Mouse (Mus musculus) thymus, adult 2 months (tissue): ENCODE data around the gene Fndc11. TPM values are rescaled to one million over a fixed set of nuclear protein-coding genes. Genes with fewer than 3 reads are reported as not detected.
"Not testable (repeated sequence)": the region's sequence is repeated elsewhere in the genome, so short reads cannot be mapped to it uniquely, and the experiment has no call there.

Experiments used
- DNase-seq: peaks from one replicate; pipeline ENCODE4 v3.0.0; 2021
- H3K27ac ChIP-seq: fragments of 200-500 bp; 2 replicates; pipeline ENCODE4 v1.5.1; 2012; ENCODE audit warnings: low read length, control low read depth; ENCODE audit not compliant: control insufficient read depth, insufficient read depth
- H3K27me3 ChIP-seq: fragments of 200-500 bp; 2 replicates; pipeline ENCODE4 v1.6.1; 2012; ENCODE audit warnings: mild to moderate bottlenecking, low read length, moderate library complexity, mixed read lengths; ENCODE audit not compliant: control insufficient read depth, insufficient read depth
- H3K36me3 ChIP-seq: fragments of 200-500 bp; 2 replicates; pipeline ENCODE4 v1.6.1; 2012; ENCODE audit warnings: mild to moderate bottlenecking, low read length, moderate library complexity; ENCODE audit not compliant: control insufficient read depth, insufficient read depth
- H3K4me1 ChIP-seq: fragments of 200-500 bp; replicated peaks from 2 replicates; pipeline ENCODE4 v1.6.1; 2012; ENCODE audit warnings: low read length; ENCODE audit not compliant: control insufficient read depth, insufficient read depth
- H3K4me3 ChIP-seq: fragments of 200-500 bp; 2 replicates; pipeline ENCODE4 v1.5.1; 2012; ENCODE audit warnings: mild to moderate bottlenecking, low read length, control low read depth, moderate library complexity; ENCODE audit not compliant: control insufficient read depth, insufficient read depth
- CTCF ChIP-seq: fragments of 200-500 bp; IDR thresholded peaks from 2 replicates; pipeline ENCODE4 v1.5.1; 2012; ENCODE audit warnings: mild to moderate bottlenecking, control low read depth, low read length, moderate library complexity, borderline replicate concordance; ENCODE audit not compliant: control insufficient read depth, poor library complexity, insufficient read depth; ENCODE audit errors: extremely low read depth
- POLR2A ChIP-seq: fragments of 200-500 bp; IDR thresholded peaks from 2 replicates; pipeline ENCODE4 v1.6.1; 2012; ENCODE audit warnings: mild to moderate bottlenecking, low read length, control low read depth, moderate library complexity; ENCODE audit not compliant: control insufficient read depth, poor library complexity, insufficient read depth; ENCODE audit errors: extremely low read depth
- WGBS: fragments of 180-500 bp; shearing (Covaris S2); methylation state at CpG from one replicate; pipeline ENCODE4 v1.1.7; 2018; 5-methylcytosine and 5-hydroxymethylcytosine counted together
- polyA plus RNA-seq: library from polyadenylated mRNA; depleted of rRNA; stranded (reverse); fragments of >200 nt; gene quantifications from 2 replicates; pipeline ENCODE4 v1.2.3, GENCODE M21; 2012

Gene Fndc11
- polyA plus RNA-seq, 1 experiment: 0.85 TPM

GRCm38 (mm10) chr2:181188681-181189080, 31.1 kb upstream of the Fndc11 start:
- 67% methylated on average over 2 of the region's 2 CpGs for WGBS
- peak; percentile 22 for DNase-seq
- H3K4me3 ChIP-seq: no peak overlapping the region

GRCm38 (mm10) chr2:181189321-181189720, 30.5 kb upstream of the Fndc11 start:
- 88% methylated on average over 1 of the region's 1 CpGs for WGBS
- Histone ChIP-seq H3K27me3 (no peaks in the 10 kb centered on the region), H3K36me3 (no peaks in the 10 kb centered on the region), H3K27ac (no peak overlapping the region), H3K4me1 (peaks cover 14% of the 10 kb centered on the region), H3K4me3 (no peak overlapping the region)
- TF ChIP-seq CTCF: no peak
- no peak for TF ChIP-seq POLR2A
- DNase-seq: peak; percentile 4

More at GRCm38 (mm10) chr2:181188681-181189080, 31.1 kb upstream of the Fndc11 start:
- no peaks in the 10 kb centered on the region for H3K36me3 ChIP-seq
- H3K27me3 ChIP-seq: no peaks in the 10 kb centered on the region
- peak overlapping the region; percentile 44; the same call in 1 of the 2 replicates for H3K27ac ChIP-seq
- TF ChIP-seq POLR2A: no peak
- peaks cover 14% of the 10 kb centered on the region for H3K4me1 ChIP-seq

GRCm38 (mm10) chr2:181191385-181191784, 28.4 kb upstream of the Fndc11 start:
- not testable (repeated sequence) for H3K27ac ChIP-seq, H3K4me3 ChIP-seq, DNase-seq, H3K27me3 ChIP-seq, H3K36me3 ChIP-seq
- peaks cover 14% of the 10 kb centered on the region for H3K4me1 ChIP-seq
- WGBS: 85% methylated on average over 4 of the region's 4 CpGs

GRCm38 (mm10) chr2:181191936-181192335, 27.9 kb upstream of the Fndc11 start:
- Histone ChIP-seq H3K4me3 (no peak overlapping the region), H3K4me1 (peaks cover 14% of the 10 kb centered on the region), H3K27me3 (no peaks in the 10 kb centered on the region), H3K27ac (no peak overlapping the region), H3K36me3 (no peaks in the 10 kb centered on the region)
- no peak for TF ChIP-seq POLR2A
- no peak for TF ChIP-seq CTCF
- 95% methylated on average over 4 of the region's 4 CpGs for WGBS
- DNase-seq: no peak

- no peaks in the 10 kb centered on the region for H3K36me3 ChIP-seq
- no peak for TF ChIP-seq CTCF
- no peak for TF ChIP-seq POLR2A
- no peaks in the 10 kb centered on the region for H3K27me3 ChIP-seq
- H3K4me3 ChIP-seq: no peak overlapping the region
- H3K27ac ChIP-seq: no peak overlapping the region
- DNase-seq: no peak
- WGBS: 36% methylated on average over 3 of the region's 3 CpGs
- H3K4me1 ChIP-seq: peaks cover 10% of the 10 kb centered on the region
These were observed 26.8 kb upstream of the Fndc11 start for GRCm38 (mm10) chr2:181193044-181193443.

- WGBS: 95% methylated on average over 4 of the region's 4 CpGs
- no peak for TF ChIP-seq CTCF
- TF ChIP-seq POLR2A: no peak
These were observed 23.0 kb upstream of the Fndc11 start for GRCm38 (mm10) chr2:181196628-181197300.

GRCm38 (mm10) chr2:181201606-181202005, 18.2 kb upstream of the Fndc11 start:
- WGBS: 69% methylated on average over 3 of the region's 3 CpGs
- DNase-seq: no peak
- TF ChIP-seq CTCF (no peak), POLR2A (no peak)
- Histone ChIP-seq H3K27ac (no peak overlapping the region), H3K27me3 (no peaks in the 10 kb centered on the region), H3K4me3 (no peak overlapping the region), H3K36me3 (no peaks in the 10 kb centered on the region), H3K4me1 (no peaks in the 10 kb centered on the region)

More at GRCm38 (mm10) chr2:181196628-181197300, 23.0 kb upstream of the Fndc11 start:
- Histone ChIP-seq H3K4me1 (no peaks in the 10 kb centered on the region), H3K36me3 (no peaks in the 10 kb centered on the region), H3K27ac (no peak overlapping the region), H3K4me3 (no peak overlapping the region), H3K27me3 (no peaks in the 10 kb centered on the region)
- DNase-seq: no peak
